Mouse (Mus musculus) heart, embryonic 16.5 days (tissue): ENCODE results near the gene Zfp322a. TPM values are rescaled to one million over a fixed set of nuclear protein-coding genes. Genes with fewer than 3 reads are reported as not detected.
"Not testable (repeated sequence)": the region's sequence is repeated elsewhere in the genome, so short reads cannot be mapped to it uniquely, and the experiment has no call there.

Experiments used
- ATAC-seq: fragments of 200-750 bp; cut with Nextera tagmentation; replicated peaks from 2 replicates; pipeline ENCODE4 v1.8.0; 2017; ENCODE audit warnings: moderate number of reproducible peaks; ENCODE audit not compliant: insufficient read depth, low FRiP score; ENCODE audit errors: extremely low read depth
- H3K27ac ChIP-seq: fragments of 300-500 bp; sonication (generic); 2 replicates; pipeline ENCODE4 v1.5.1; 2014; ENCODE audit warnings: mild to moderate bottlenecking, low read length, control low read depth, moderate library complexity
- H3K27me3 ChIP-seq: fragments of 300-500 bp; sonication (generic); 2 replicates; pipeline ENCODE4 v1.6.1; 2014; ENCODE audit warnings: low read length, mixed read lengths; ENCODE audit not compliant: control insufficient read depth, insufficient read depth
- H3K36me3 ChIP-seq: fragments of 300-500 bp; sonication (generic); 2 replicates; pipeline ENCODE4 v1.6.1; 2014; ENCODE audit not compliant: control insufficient read depth, insufficient read depth
- H3K4me1 ChIP-seq: fragments of 300-500 bp; sonication (generic); 2 replicates; pipeline ENCODE4 v1.6.1; 2014; ENCODE audit warnings: low read length, mixed read lengths; ENCODE audit not compliant: control insufficient read depth, insufficient read depth
- H3K4me2 ChIP-seq: fragments of 300-500 bp; sonication (generic); 2 replicates; pipeline ENCODE4 v1.6.1; 2014; ENCODE audit warnings: low read depth, mild to moderate bottlenecking, control low read depth, low read length
- H3K4me3 ChIP-seq: fragments of 300-500 bp; sonication (generic); 2 replicates; pipeline ENCODE4 v1.5.1; 2014; ENCODE audit warnings: mild to moderate bottlenecking, control low read depth, low read length
- H3K9ac ChIP-seq: fragments of 300-500 bp; sonication (generic); 2 replicates; pipeline ENCODE4 v1.6.1; 2014; ENCODE audit warnings: low read length, control low read depth
- H3K9me3 ChIP-seq: fragments of 300-500 bp; sonication (generic); replicated peaks from 2 replicates; pipeline ENCODE4 v1.6.1; 2016; ENCODE audit warnings: low read length; ENCODE audit not compliant: control insufficient read depth
- WGBS: fragments of 180-500 bp; shearing (Covaris S2); extraction: QIAGEN DNeasy Blood & Tissue Kit; methylation state at CpG from one replicate; pipeline ENCODE4 v1.1.7; 2014; 5-methylcytosine and 5-hydroxymethylcytosine counted together
- polyA plus RNA-seq: library from polyadenylated mRNA; unstranded; fragments of >200 nt; fragmentation: Nextera tagmentation; extraction: Ambion mirVana; gene quantifications from 2 replicates; pipeline ENCODE4 v1.2.1, GENCODE M21; 2015

Gene Zfp322a
- polyA plus RNA-seq, 1 experiment from 2014 or later: 36.5 TPM

DNA sequence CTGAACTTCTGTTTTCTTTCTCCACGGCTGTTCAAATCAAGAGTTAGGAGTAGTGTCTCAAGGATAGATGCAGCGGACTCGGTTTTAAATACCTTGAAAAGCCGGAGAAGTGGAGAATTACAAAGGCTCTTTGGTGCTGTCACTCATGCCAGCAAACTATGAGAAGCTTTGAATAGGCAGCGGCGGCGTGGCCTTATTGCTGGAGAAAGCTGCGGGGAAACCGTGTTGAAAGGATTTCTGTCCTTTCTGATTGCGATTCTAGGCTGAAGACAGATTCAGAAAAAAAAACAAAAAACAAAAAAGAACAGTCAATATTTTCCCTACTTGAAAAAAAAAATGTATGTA is 385 bp upstream of the Zfp322a start:
- ATAC-seq: 0 out of 2 replicates have a peak, but pooled peaks have one; percentile 5
- Histone ChIP-seq H3K27me3 (no peaks in the 10 kb centered on the region), H3K36me3 (peaks cover 5% of the 10 kb centered on the region; the same call in 1 of the 2 replicates), H3K27ac (peak overlapping the region; percentile 97), H3K4me2 (peak overlapping the region; percentile 72), H3K4me3 (peak overlapping the region; percentile 78), H3K4me1 (peaks cover 27% of the 10 kb centered on the region), H3K9ac (peak overlapping the region; percentile 87), H3K9me3 (no peaks in the 10 kb centered on the region)
- under 1% methylated on average over 10 of the region's 10 CpGs for WGBS

DNA sequence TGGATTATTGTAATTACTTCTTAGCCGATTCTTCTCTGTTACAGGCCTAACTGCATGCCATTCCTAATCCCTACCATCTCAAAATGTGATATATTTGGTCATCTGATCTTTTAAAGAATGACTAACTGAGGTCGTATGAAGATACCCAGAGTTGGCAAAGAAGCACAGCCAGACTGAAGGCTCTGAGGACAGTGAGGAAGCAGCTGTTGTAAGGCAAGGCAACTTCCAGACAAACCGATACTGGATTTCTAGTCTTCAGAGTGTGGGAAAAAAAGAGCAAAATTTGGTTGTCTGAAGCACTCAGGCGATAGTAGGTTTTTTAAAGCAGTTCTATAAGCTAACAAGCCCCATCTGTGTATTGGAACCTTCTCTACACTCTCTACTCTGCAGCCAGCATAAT is 7.5 kb downstream of the Zfp322a start:
- H3K9ac ChIP-seq: no peak overlapping the region
- peaks cover 47% of the 10 kb centered on the region for H3K36me3 ChIP-seq
- no peak overlapping the region for H3K27ac ChIP-seq
- no peak for ATAC-seq
- H3K9me3 ChIP-seq: no peaks in the 10 kb centered on the region
- H3K4me3 ChIP-seq: no peak overlapping the region
- WGBS: 89% methylated on average over 4 of the region's 4 CpGs
- no peaks in the 10 kb centered on the region for H3K27me3 ChIP-seq
- H3K4me2 ChIP-seq: no peak overlapping the region
- H3K4me1 ChIP-seq: peaks cover 9% of the 10 kb centered on the region

GRCm38 (mm10) chr13:23354541-23354940 is 14.5 kb downstream of the Zfp322a start:
- H3K27ac ChIP-seq, H3K27me3 ChIP-seq, H3K4me3 ChIP-seq, H3K4me1 ChIP-seq, H3K4me2 ChIP-seq, ATAC-seq, H3K9ac ChIP-seq, H3K9me3 ChIP-seq: not testable (repeated sequence)
- peaks cover 40% of the 10 kb centered on the region for H3K36me3 ChIP-seq
- 88% methylated on average over 5 of the region's 5 CpGs for WGBS

DNA sequence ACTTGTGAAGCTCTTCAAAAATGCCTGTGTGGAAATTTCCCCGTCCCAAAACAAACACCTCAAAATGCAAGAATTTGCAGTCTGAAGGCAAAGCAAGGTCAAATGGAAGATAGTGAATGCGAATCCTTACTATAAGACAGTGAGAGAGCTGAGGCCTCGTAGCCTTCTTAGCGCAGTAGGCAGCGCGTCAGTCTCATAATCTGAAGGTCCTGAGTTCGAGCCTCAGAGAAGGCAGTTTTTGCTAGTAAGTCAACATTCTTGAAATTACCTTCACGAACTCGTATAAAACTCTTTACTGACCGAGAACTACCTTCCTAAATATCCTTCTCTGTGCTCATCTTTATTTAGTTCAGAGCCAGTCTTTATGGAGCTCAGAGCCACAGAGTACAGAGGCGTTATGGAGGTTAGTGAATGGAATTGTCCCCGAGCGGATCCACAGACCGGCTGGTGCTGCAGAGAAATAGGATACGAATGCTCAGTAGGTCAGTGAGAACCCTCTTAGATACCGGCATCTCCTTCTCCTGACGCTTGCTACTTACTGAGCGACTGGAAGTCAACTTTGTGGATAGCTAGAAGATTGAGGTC is 51.6 kb downstream of the Zfp322a start:
- H3K27me3 ChIP-seq: peaks cover 27% of the 10 kb centered on the region
- peaks cover 6% of the 10 kb centered on the region for H3K4me1 ChIP-seq
- no peaks in the 10 kb centered on the region for H3K9me3 ChIP-seq
- no peak overlapping the region for H3K4me3 ChIP-seq
- H3K27ac ChIP-seq: no peak overlapping the region
- H3K36me3 ChIP-seq: no peaks in the 10 kb centered on the region
- H3K4me2 ChIP-seq: no peak overlapping the region
- ATAC-seq: no peak
- no peak overlapping the region for H3K9ac ChIP-seq
- 9% methylated on average over 18 of the region's 18 CpGs for WGBS

DNA sequence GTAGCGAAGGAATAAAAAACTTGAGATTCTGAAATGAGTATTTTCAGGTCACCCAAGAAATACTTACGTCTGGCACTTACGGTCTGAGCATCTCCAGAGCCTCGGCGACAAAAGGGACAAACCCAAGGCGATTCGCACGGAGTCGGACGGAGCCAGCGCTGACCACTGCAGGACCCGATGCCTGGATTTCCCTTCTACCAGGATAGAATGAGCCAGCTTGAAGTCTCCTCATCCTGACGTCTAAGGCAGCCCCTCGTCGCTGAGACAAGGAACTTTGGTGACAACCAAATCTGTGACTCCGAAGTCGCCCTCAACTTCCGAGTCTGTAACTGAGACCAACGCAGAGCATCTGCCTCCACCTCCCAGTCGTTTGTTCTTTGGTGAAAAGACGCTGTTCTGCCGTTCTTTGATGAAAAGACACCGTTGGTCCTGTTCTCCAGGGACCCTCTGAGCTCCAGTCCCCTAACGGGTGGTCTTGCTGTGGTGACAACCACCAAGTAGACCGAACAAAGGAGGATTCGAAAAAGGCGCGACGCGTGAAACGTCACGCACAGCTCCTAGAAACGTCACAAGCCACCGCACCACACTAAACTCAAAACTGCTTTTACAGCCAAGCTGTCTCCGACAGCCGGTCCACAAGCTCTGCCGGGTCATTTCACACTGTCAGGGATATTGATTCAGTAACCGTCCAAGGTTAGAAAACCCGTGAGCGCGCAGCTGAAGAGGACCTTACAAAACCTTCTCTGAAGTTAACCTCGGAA is 55.9 kb downstream of the Zfp322a start:
- WGBS: 1% methylated on average over 42 of the region's 42 CpGs

GRCm38 (mm10) chr13:23310036-23310435 is 59.0 kb downstream of the Zfp322a start:
- Histone ChIP-seq H3K9me3 (no peaks in the 10 kb centered on the region), H3K4me2 (peak overlapping the region; percentile 51), H3K4me3 (peak overlapping the region; percentile 35), H3K27me3 (peaks cover 67% of the 10 kb centered on the region), H3K27ac (no peak overlapping the region), H3K36me3 (no peaks in the 10 kb centered on the region), H3K9ac (no peak overlapping the region), H3K4me1 (peaks cover 17% of the 10 kb centered on the region)
- 11% methylated on average over 11 of the region's 11 CpGs for WGBS
- ATAC-seq: no peak

More for the DNA sequence above, 55.9 kb downstream of the Zfp322a start:
- ATAC-seq: no peak
- H3K4me2 ChIP-seq: peak overlapping the region; percentile 76
- no peaks in the 10 kb centered on the region for H3K9me3 ChIP-seq
- peaks cover 52% of the 10 kb centered on the region for H3K27me3 ChIP-seq
- H3K9ac ChIP-seq: 0 out of 2 replicates have a peak overlapping the region, but pooled peaks have one; percentile 21
- H3K27ac ChIP-seq: no peak overlapping the region
- peak overlapping the region; percentile 54 for H3K4me3 ChIP-seq
- peaks cover 14% of the 10 kb centered on the region for H3K4me1 ChIP-seq
- no peaks in the 10 kb centered on the region for H3K36me3 ChIP-seq

DNA sequence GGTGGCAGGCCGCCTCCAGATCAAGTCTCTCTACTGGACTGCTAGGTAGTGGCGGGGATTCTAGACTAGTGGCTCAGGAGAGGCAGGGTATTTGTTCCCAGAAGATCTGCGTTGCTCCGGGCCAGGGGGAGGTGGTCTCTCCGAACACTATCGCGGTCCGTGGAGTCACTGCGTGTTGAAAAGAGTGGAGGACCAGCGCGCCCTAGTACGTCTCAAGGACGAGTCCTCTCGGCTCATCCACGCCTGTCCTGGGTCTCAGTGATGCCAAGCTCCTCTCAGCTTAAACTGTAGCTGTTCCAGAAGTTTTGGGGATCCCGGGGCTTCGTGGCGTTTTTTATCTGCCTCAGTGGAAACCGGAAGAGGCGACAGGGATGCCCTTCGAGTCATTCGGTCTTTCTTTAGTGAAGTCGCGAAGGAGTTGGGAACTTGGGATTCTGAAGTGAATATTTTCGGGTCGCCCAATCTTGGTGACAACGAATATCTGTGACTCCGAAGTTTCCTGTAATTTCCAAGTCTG is 59.5 kb downstream of the Zfp322a start:
- H3K9me3 ChIP-seq: no peaks in the 10 kb centered on the region
- peaks cover 63% of the 10 kb centered on the region for H3K27me3 ChIP-seq
- ATAC-seq: no peak
- 1% methylated on average over 28 of the region's 28 CpGs for WGBS
- H3K27ac ChIP-seq: no peak overlapping the region
- peaks cover 17% of the 10 kb centered on the region for H3K4me1 ChIP-seq
- peak overlapping the region; percentile 35 for H3K4me3 ChIP-seq
- no peak overlapping the region for H3K9ac ChIP-seq
- H3K4me2 ChIP-seq: peak overlapping the region; percentile 51
- no peaks in the 10 kb centered on the region for H3K36me3 ChIP-seq

DNA sequence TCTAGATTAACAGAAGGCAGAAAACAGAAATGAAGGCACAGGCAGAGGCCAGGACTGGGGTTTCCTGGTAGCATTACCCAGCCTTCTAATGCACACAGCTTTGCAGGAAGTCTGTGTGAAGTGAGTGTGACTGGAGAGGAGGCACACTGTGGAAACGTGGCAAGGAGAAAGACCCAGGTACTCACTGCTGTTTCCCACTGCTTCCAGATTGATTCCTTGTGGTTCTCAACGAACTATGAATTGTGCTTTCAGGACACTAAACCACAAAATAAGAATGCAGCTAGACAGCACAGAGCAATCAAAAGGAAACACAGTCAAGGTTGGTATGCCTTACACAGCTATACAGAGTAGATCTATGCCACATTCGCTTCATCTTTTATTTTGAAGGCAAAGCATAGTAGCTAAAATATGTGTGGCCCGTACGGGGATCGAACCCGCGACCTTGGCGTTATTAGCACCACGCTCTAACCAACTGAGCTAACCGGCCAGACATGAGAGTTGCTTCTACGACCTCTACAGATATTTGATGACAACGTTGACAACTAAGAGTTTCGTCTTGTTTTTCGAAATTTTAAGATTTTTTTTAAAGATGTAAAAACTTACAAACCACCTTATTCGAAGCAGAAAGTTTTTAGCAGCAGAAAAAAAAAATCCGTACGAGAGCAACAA is 60.2 kb downstream of the Zfp322a start:
- ATAC-seq: not testable (repeated sequence)

More for the DNA sequence above, 60.2 kb downstream of the Zfp322a start:
- H3K9ac ChIP-seq, H3K36me3 ChIP-seq, H3K9me3 ChIP-seq, H3K27ac ChIP-seq: not testable (repeated sequence)
- 4% methylated on average over 18 of the region's 18 CpGs for WGBS
- Histone ChIP-seq H3K4me1 (peaks cover 17% of the 10 kb centered on the region), H3K4me3 (peak overlapping the region; percentile 35), H3K4me2 (peak overlapping the region; percentile 51), H3K27me3 (peaks cover 57% of the 10 kb centered on the region)
